Mouse (Mus musculus): ENCODE results near the gene Kif21b. TPM values are rescaled to one million over a fixed set of nuclear protein-coding genes. Genes with fewer than 3 reads are reported as not detected.

The Kif21b gene
- polyA plus RNA-seq, 1 experiment from 2014 or later = 15.5 TPM

- Histone ChIP-seq H3K36me3 (peaks cover 77% of the 10 kb centered on the region), H3K4me3 (no peak overlapping the region), H3K4me1 (replicated peaks) (peaks cover 57% of the 10 kb centered on the region), H3K27ac (no peak overlapping the region), H3K27me3 (ENCODE audit: insufficient read depth, poor library complexity, severe bottlenecking) (peaks cover 5% of the 10 kb centered on the region; the same call in 1 of the 2 replicates), H3K9me3 (no peaks in the 10 kb centered on the region)
- DNase-seq (ENCODE audit: low spot score) = no peak
- WGBS = 91% methylated on average over 8 of the region's 8 CpGs
Observed at GRCm38 (mm10) chr1:136225846-136226245, 94.7 kb downstream of the Kif21b start.

GRCm38 (mm10) chr1:136226626-136227025, 95.4 kb downstream of the Kif21b start:
- peaks cover 69% of the 10 kb centered on the region for H3K36me3 ChIP-seq
- peaks cover 65% of the 10 kb centered on the region for H3K4me1 ChIP-seq (replicated peaks)
- no peak for DNase-seq (ENCODE audit: low spot score)
- H3K27ac ChIP-seq = peak overlapping the region; percentile 29; the same call in 1 of the 2 replicates
- peaks cover 5% of the 10 kb centered on the region; the same call in 1 of the 2 replicates for H3K27me3 ChIP-seq (ENCODE audit: insufficient read depth, poor library complexity, severe bottlenecking)
- no peaks in the 10 kb centered on the region for H3K9me3 ChIP-seq
- 95% methylated on average over 8 of the region's 8 CpGs for WGBS
- no peak overlapping the region for H3K4me3 ChIP-seq

Other genes starting within 250 kb of the Kif21b start
- gene Pkp1, start 212.2 kb upstream of the Kif21b start, polyA plus RNA-seq (2016; fragmentation: Nextera tagmentation; extraction: Ambion mirVana) = 0.20 TPM in 1 of 2 replicates, not detected in the other
- gene Igfn1, start 125.0 kb upstream of the Kif21b start, polyA plus RNA-seq (2016; fragmentation: Nextera tagmentation; extraction: Ambion mirVana) = 0.09 TPM in 1 of 2 replicates, not detected in the other
- gene Tmem9, start 123.2 kb upstream of the Kif21b start, polyA plus RNA-seq (2016; fragmentation: Nextera tagmentation; extraction: Ambion mirVana) = 148 and 161 TPM in 2 replicates
- gene Ascl5, start 80.6 kb upstream of the Kif21b start, polyA plus RNA-seq (2016; fragmentation: Nextera tagmentation; extraction: Ambion mirVana) = not detected in 2 replicates
- 0.07 and 0.47 TPM in 2 replicates for gene Cacna1s, start 78.6 kb upstream of the Kif21b start, polyA plus RNA-seq (2016; fragmentation: Nextera tagmentation; extraction: Ambion mirVana)
- gene Mroh3, start 81.4 kb downstream of the Kif21b start, polyA plus RNA-seq (2016; fragmentation: Nextera tagmentation; extraction: Ambion mirVana) = 0.40 and 0.47 TPM in 2 replicates
- gene Inava, start 102.9 kb downstream of the Kif21b start, polyA plus RNA-seq (2016; fragmentation: Nextera tagmentation; extraction: Ambion mirVana) = 19.8 and 25.6 TPM in 2 replicates
- gene Gpr25, start 129.5 kb downstream of the Kif21b start, polyA plus RNA-seq (2016; fragmentation: Nextera tagmentation; extraction: Ambion mirVana) = not detected in 2 replicates
- gene Camsap2, start 214.7 kb downstream of the Kif21b start, polyA plus RNA-seq (2016; fragmentation: Nextera tagmentation; extraction: Ambion mirVana) = 13.2 and 13.3 TPM in 2 replicates